Mouse (Mus musculus) stomach, embryonic 16.5 days (tissue): ENCODE results near the gene Btbd16. TPM values are rescaled to one million over a fixed set of nuclear protein-coding genes. Genes with fewer than 3 reads are reported as not detected.

Experiments
- polyA plus RNA-seq: library from polyadenylated mRNA; unstranded; fragments of >200 nt; fragmentation: Nextera tagmentation; extraction: Ambion mirVana; gene quantifications from 2 replicates; pipeline ENCODE4 v1.2.1, GENCODE M21; 2015

The Btbd16 gene
- polyA plus RNA-seq, 1 experiment from 2014 or later, result 0.14 TPM

Other genes starting within 250 kb of the Btbd16 start
- 92.7 and 103 TPM in 2 replicates for gene Nsmce4a, start 201.0 kb upstream of the Btbd16 start, polyA plus RNA-seq
- 23.9 and 24.7 TPM in 2 replicates for gene Tacc2, start 196.6 kb upstream of the Btbd16 start, polyA plus RNA-seq
- gene Plekha1, start 91.7 kb downstream of the Btbd16 start, polyA plus RNA-seq, result 57.2 and 64.6 TPM in 2 replicates
- gene Htra1, start 162.0 kb downstream of the Btbd16 start, polyA plus RNA-seq, result 30.3 and 32.2 TPM in 2 replicates